Mouse (Mus musculus) megakaryocyte, embryonic 14.5 days (primary cell): ENCODE results near the gene Ano9. TPM values are rescaled to one million over a fixed set of nuclear protein-coding genes. Genes with fewer than 3 reads are reported as not detected.

Experiments used
- H3K27me3 ChIP-seq: replicated peaks from 2 replicates; pipeline ENCODE3; 2012; ENCODE audit warnings: inconsistent platforms
- H3K36me3 ChIP-seq: replicated peaks from 2 replicates; pipeline ENCODE3; 2012; ENCODE audit warnings: low read length, inconsistent platforms, mixed read lengths
- H3K4me1 ChIP-seq: 2 replicates; pipeline ENCODE4 v1.6.1; 2012; ENCODE audit warnings: inconsistent platforms
- H3K4me3 ChIP-seq: replicated peaks from 2 replicates; pipeline ENCODE3; 2012; ENCODE audit warnings: moderate library complexity, mild to moderate bottlenecking, inconsistent platforms
- H3K9me3 ChIP-seq: 2 replicates; pipeline ENCODE4 v1.6.1; 2012; ENCODE audit warnings: inconsistent platforms
- FLI1 ChIP-seq: IDR thresholded peaks from 2 replicates; pipeline ENCODE4 v1.6.1; 2012; ENCODE audit warnings: low read length, inconsistent platforms, mixed read lengths
- GATA1 ChIP-seq: IDR thresholded peaks from 3 replicates; pipeline ENCODE4 v1.6.1; 2012; ENCODE audit warnings: mixed read lengths, low read length, inconsistent platforms, borderline replicate concordance
- polyA plus RNA-seq: library from polyadenylated mRNA; stranded (reverse); fragments of >175 nt; gene quantifications from 2 replicates; pipeline ENCODE4 v1.2.3, GENCODE M21; 2012; ENCODE audit warnings: low replicate concordance; ENCODE audit not compliant: insufficient read depth

Gene Ano9
- polyA plus RNA-seq, 1 experiment: not detected

DNA sequence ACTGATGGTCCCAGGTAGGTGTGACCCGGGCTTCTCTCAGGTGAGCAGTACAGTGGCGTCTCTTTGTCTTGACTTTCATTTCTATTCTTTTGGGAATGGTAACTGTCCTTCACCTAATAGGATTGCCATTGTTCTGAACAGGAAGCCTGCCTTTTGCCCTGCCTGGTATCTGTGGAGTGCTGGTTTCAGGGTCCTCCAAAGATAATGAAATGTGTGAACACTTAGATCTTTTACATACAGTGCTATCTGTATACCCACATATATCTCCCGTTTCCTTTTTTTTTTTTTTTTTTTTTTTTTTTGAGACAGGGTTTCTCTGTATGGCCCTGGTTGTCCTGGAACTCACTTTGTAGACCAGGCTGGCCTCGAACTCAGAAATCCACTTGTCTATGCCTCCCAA lies 23.7 kb upstream of the Ano9 start:
- H3K4me1 ChIP-seq: peaks cover 59% of the 10 kb centered on the region
- H3K27me3 ChIP-seq: no peaks in the 10 kb centered on the region
- H3K4me3 ChIP-seq: no peak overlapping the region
- H3K9me3 ChIP-seq: no peaks in the 10 kb centered on the region
- TF ChIP-seq GATA1 (no peak), FLI1 (no peak)
- peaks cover 81% of the 10 kb centered on the region for H3K36me3 ChIP-seq

DNA sequence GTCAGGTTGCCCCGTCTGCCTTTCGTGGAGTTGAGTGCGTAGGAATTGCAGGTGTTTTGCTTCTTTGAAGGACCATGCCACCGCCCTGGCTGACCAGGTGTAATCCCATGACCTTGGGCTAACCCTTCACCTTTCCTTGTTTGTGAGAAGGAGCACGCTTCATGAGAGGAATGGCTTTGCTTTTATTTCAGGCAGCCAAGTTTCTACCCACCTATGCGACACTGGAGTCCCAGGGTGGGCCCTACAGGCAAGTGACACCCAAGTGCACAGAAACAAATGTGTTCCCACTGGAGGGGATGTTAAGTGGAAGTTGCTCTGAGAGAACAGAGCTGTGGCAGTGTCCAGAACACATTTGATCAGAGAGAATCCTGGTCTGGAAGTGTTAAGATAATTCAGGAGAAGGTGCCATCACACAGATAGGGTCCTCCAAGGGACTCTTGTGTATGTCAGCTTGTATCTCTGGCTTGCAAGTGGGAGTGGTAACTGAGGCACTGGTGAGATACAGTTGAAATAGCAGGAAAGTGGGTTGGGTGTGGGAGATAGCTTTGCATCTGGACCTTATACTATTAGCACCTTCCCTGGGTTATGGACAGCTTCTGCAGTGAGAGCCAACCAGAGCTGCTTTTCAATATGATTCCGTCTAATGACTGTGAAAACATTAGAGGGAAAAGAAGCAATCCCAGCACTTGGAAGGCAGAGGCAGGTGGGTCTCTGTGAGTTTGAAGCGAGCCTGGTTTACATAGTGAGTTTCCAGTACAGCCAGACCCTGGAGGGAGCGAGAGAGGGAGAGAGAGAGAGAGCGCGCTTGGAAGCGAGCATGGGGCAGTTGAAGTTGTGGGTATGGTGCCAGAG lies 14.5 kb upstream of the Ano9 start:
- Histone ChIP-seq H3K36me3 (peaks cover 32% of the 10 kb centered on the region), H3K9me3 (no peaks in the 10 kb centered on the region), H3K27me3 (no peaks in the 10 kb centered on the region), H3K4me1 (peaks cover 46% of the 10 kb centered on the region), H3K4me3 (peak overlapping the region; percentile 96)
- TF ChIP-seq GATA1 (no peak; the same call in 2 of the 3 replicates), FLI1 (no peak)

DNA sequence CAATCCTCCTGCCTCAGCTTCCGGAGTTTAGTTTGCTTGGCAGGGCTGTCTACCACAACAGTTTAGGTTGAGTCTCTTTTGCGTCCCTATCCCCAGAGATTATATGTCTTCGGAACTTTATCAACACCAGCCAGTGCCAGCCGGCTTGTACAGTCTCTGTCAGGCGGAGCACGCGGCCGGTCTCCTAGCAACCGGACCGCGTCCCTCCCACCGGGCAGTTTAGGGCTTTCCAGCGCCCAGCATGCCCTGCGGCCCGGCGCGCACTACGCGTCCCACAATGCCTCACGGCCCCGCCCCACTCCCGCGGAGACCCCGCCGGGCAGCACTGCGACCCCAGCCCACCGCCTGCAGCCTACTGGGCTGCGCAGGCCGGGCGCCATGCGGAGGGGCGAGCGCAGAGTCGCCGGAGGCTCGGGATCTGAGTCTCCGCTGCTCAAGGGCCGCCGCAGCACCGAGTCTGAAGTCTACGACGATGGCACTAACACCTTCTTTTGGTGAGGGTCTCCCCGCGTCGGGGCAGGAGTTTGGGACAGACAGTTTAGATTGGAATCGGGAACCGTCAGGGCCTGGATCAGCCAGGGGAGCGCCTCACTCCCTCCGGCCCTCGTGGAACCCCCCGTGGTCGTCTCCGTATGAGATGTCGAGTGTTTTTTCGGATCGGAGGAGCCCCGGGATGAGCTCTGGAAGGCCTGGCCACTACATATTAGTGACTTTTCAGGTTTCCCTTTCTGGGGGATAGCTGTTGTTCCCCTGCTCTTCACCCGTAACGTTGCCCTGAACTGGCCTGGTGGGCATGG lies 13.6 kb upstream of the Ano9 start:
- peaks cover 23% of the 10 kb centered on the region for H3K36me3 ChIP-seq
- H3K9me3 ChIP-seq: no peaks in the 10 kb centered on the region
- peak overlapping the region; percentile 96 for H3K4me3 ChIP-seq
- H3K27me3 ChIP-seq: no peaks in the 10 kb centered on the region
- peaks cover 50% of the 10 kb centered on the region for H3K4me1 ChIP-seq
- TF ChIP-seq GATA1 (no peak), FLI1 (no peak)

DNA sequence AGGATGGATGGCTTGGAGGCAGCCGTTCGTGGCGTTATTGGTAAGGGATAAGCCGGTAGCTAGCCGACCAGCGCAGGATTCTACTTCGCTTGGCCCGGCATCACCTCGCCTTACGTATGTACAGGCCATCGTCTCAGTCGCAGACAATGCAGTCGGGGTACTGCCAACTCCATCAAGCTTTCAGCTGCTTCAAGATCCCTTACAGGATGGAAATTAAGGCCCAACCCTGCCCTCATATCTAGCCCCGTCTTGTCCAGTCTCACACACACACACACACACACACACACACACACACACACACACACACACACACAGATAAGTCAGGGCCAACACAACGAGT lies 5.9 kb upstream of the Ano9 start:
- Histone ChIP-seq H3K27me3 (no peaks in the 10 kb centered on the region), H3K4me3 (peak overlapping the region; percentile 95), H3K9me3 (no peaks in the 10 kb centered on the region), H3K4me1 (peaks cover 64% of the 10 kb centered on the region), H3K36me3 (no peaks in the 10 kb centered on the region)
- TF ChIP-seq GATA1 (no peak), FLI1 (no peak)

DNA sequence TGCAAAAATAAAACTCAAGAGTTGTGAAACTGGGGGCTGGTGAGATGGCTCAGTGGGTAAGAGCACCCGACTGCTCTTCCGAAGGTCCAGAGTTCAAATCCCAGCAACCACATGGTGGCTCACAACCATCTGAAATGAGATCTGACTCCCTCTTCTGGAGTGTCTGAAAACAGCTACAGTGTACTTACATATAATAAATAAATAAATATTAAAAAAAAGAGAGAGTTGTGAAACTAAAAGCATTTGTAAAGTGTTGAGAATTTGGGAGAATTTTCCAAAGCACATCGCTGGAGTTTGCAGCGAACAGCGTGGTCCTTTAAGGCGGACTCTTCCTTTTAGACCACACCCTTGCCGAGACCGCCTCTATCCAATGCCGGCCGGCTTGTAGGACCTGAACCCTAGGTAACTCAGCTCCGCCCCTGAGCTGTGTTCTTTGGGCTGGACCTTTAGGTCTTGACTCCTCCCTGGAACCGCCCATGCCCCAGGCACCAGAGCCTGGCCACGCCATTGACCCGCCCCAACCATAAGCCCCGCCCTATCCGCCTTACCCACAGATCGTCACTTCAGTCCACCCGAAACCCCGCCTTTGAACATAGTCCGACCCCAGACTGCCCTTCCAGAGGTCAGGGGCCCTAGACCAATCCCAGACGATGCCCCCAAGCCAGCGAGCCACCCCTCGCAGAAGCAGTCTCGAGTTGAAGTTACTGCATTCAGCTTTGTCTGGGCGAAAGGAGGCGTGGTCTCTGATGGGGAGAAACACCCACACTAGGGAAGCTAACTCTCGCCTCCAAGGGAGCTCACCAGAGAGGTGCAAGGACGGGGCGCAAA lies 5.3 kb upstream of the Ano9 start:
- no peaks in the 10 kb centered on the region for H3K36me3 ChIP-seq
- H3K9me3 ChIP-seq: no peaks in the 10 kb centered on the region
- peak overlapping the region; percentile 95 for H3K4me3 ChIP-seq
- peaks cover 68% of the 10 kb centered on the region for H3K4me1 ChIP-seq
- TF ChIP-seq GATA1 (no peak), FLI1 (no peak)
- H3K27me3 ChIP-seq: no peaks in the 10 kb centered on the region

DNA sequence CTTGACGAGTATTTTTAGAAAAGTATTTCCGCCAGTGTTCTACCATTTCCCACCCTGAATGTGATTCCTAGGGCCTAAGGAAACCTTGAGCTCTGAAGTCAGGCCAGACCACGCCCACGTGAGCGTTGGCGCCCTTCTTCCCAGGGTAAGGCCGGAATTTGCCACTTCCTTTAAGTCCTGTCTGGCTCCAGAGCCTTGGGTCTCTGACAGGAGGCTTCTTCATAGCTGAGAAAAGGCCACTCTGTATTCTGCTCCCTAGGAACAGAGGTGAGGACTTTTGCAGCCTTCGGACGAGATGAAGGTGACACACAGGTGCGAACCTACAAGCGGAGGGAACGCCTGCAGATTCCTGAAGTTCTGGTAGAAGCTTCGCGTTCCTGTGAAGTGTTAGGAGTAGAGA lies 4.6 kb upstream of the Ano9 start, which contains the start of gene Ptdss2:
Gene Ptdss2, plus strand, starts transcription at position 138 of the 400 bp plus-strand sequence.
- Histone ChIP-seq H3K36me3 (no peaks in the 10 kb centered on the region), H3K9me3 (no peaks in the 10 kb centered on the region), H3K4me3 (peak within 1 kb of the TSS; percentile 95), H3K4me1 (peaks cover 74% of the 10 kb centered on the region), H3K27me3 (peaks cover 3% of the 10 kb centered on the region)
- no peak for TF ChIP-seq GATA1
- TF ChIP-seq FLI1: no peak

DNA sequence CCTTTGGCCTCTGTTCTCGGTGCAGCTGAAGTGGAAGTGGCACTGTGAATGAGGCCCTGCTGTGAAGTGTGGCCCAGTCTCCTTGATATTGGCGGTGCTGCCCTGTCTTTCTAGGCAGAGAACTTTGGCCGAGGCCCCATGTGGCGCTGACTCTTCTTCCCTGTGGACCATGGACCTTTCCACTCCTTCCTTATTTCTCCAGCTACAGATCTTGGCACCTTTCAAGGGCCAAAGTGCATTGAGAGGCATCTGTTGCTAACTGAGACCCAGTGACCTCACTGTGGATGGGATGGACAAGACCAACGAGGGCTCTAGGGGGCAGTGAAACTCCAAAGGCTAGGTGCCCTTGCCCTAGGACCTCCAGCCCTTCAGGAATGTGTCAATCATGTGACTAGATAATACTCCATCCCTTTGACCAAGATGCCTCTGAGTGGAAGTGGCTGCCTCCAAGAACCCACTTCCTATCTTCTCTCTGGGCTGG lies 3.5 kb upstream of the Ano9 start:
- TF ChIP-seq GATA1 (no peak), FLI1 (no peak)
- H3K4me3 ChIP-seq: peak overlapping the region; percentile 38
- H3K4me1 ChIP-seq: peaks cover 74% of the 10 kb centered on the region
- peaks cover 9% of the 10 kb centered on the region for H3K27me3 ChIP-seq
- no peaks in the 10 kb centered on the region for H3K36me3 ChIP-seq
- H3K9me3 ChIP-seq: no peaks in the 10 kb centered on the region

DNA sequence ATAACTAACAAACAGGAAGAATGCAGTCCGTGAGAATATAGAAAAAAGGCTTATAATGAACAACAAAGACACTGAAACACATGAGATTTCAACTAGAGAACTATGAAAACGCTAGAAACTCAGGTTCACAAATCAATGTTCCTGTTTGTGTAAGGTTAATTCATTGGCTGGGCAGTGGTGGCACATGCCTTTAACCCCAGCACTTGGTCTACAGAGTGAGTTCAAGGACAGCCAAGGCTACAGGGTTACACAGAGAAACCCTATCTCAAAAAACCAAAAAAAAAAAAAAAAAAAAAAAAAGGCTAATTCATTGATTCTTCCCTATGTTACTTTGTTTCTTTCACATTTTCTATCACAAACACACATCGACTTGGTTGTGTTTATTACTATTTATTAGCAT lies 3.0 kb upstream of the Ano9 start:
- no peaks in the 10 kb centered on the region for H3K9me3 ChIP-seq
- no peaks in the 10 kb centered on the region for H3K36me3 ChIP-seq
- peaks cover 14% of the 10 kb centered on the region for H3K27me3 ChIP-seq
- TF ChIP-seq GATA1 (no peak), FLI1 (no peak)
- H3K4me1 ChIP-seq: peaks cover 70% of the 10 kb centered on the region
- no peak overlapping the region for H3K4me3 ChIP-seq

DNA sequence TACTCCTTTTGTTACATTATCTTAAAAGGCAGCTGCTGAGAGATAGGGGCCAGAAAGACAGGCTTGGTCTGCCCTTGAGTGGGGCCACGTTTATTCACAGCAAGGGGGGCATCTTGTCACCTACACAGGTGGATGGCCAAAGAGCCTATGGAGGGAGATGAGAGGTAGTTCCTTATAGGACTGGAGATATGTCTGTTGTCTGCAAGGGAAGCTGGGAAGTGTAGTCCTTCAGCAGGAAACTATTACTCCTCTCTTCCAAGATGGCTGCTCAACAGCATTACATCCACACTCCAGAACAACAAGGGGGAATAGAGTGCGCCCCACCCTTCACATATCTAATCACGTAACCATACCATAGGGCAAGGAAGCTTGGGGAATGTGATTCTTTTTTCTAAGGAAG lies 1.9 kb upstream of the Ano9 start:
- no peak for TF ChIP-seq GATA1
- TF ChIP-seq FLI1: no peak
- peaks cover 60% of the 10 kb centered on the region for H3K4me1 ChIP-seq

More for the DNA sequence above, 1.9 kb upstream of the Ano9 start:
- no peak overlapping the region for H3K4me3 ChIP-seq
- H3K36me3 ChIP-seq: no peaks in the 10 kb centered on the region
- H3K9me3 ChIP-seq: no peaks in the 10 kb centered on the region
- peaks cover 15% of the 10 kb centered on the region for H3K27me3 ChIP-seq
